Mouse (Mus musculus) cerebellum, postnatal 4 days (tissue): ENCODE results near the gene Rpl6.
"Not testable (repeated sequence)": the region's sequence is repeated elsewhere in the genome, so short reads cannot be mapped to it uniquely, and the experiment has no call there.

ENCODE experiments used
- DNase-seq, 2 experiments: peaks; one replicate each; pipeline ENCODE4 v3.0.0; 2022; ENCODE audit warnings: low spot score in 2 of 2, mixed read lengths in 1 of 2

The Rpl6 gene

GRCm38 (mm10) chr5:121196764-121197163 is 7.5 kb upstream of the Rpl6 start:
- no peak for DNase-seq

DNA sequence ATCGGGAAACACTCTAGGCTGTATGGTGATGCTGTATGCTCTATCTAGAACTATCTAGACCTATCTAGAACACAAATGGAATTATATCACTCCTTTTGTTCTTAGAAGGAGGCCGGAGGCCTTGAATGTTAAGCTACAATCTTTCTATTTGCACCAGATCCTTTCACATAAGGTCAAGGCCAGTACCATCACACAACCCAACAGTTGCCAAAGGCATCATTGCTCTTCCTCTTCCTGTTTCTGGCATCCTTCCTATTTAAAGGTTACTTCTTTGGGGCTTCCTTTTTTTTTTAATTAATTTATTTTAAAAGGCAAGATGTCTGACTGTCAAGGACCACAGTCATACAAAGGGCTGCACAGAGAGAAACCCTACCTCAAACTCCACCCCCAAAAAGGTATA is 6.9 kb upstream of the Rpl6 start:
- no peak for DNase-seq

GRCm38 (mm10) chr5:121198376-121198775 is 5.9 kb upstream of the Rpl6 start:
- no peak for DNase-seq

- DNase-seq = no peak
These were observed 2.5 kb upstream of the Rpl6 start for GRCm38 (mm10) chr5:121201739-121202138.

DNA sequence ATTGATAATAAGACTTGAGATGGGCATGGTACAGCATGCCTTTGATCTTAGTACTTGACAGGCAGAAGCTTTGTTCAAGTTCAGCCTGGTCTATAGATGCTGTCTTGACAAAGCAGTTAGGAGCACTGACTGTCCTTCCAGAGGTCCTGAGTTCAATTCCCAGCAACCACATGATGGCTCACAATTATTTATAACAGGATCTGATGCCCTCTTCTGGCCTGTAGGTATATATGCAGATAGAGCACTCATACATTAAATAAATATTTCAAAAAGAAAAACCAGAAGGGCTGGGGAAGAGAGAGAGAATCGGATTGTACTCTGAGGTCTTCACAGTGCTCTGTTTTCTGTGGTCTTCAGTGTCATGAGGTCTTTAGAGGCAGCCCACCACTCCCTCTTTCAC is 1.8 kb upstream of the Rpl6 start:
- DNase-seq = no peak

DNA sequence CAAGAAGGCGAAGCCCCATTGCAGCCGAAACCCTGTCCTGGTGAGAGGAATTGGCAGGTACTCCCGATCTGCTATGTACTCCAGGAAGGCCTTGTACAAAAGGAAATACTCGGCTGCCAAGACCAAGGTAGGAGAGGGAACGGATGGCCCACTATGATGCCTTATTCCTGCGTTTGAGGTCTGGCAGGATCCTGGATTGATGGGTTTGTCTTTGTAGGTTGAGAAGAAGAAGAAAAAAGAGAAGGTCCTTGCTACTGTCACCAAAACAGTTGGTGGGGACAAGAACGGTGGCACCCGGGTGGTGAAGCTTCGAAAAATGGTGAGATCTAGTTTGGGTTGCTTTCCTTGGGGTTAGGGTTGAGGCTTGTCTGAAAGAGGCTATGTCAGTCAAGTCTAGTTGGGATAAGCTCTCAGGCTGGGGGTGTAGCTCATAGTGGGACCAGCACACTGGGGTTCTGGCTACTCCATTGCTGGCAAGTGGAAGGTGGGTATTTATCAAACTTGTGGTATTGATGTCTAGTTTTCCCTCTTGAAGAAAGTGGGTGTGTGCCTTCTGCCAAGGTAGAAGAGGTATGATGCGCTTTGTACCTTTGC is 1.4 kb downstream of the Rpl6 start:
- not testable (repeated sequence) for DNase-seq

GRCm38 (mm10) chr5:121206540-121206939 is 2.3 kb downstream of the Rpl6 start:
- DNase-seq = no peak

DNA sequence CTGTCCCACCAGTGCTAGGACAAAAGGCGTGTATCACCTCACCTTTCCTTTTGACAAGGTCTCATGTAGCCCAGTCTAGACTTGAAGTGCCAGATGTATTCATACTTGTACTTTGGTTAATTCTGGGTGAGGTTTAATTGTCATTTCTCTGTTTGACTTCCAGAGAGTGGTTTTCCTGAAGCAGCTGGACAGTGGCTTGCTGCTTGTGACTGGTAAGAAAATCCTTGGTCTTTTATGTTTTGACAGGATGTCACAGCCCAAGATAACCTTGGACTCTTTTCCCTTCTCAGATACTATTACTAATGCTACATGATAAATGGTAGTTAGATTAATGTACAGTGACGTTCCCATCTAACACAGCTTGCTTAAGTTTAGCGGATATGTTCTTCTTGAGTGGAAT is 2.7 kb downstream of the Rpl6 start:
- no peak for DNase-seq

GRCm38 (mm10) chr5:121209755-121210600 is 5.7 kb downstream of the Rpl6 start:
- DNase-seq = no peak

- no peak for DNase-seq
These were observed 6.3 kb downstream of the Rpl6 start for GRCm38 (mm10) chr5:121210601-121210924.

GRCm38 (mm10) chr5:121212108-121212507 is 7.8 kb downstream of the Rpl6 start:
- no peak for DNase-seq

- no peak for DNase-seq
These were observed 10.4 kb downstream of the Rpl6 start for GRCm38 (mm10) chr5:121214707-121215106.

DNA sequence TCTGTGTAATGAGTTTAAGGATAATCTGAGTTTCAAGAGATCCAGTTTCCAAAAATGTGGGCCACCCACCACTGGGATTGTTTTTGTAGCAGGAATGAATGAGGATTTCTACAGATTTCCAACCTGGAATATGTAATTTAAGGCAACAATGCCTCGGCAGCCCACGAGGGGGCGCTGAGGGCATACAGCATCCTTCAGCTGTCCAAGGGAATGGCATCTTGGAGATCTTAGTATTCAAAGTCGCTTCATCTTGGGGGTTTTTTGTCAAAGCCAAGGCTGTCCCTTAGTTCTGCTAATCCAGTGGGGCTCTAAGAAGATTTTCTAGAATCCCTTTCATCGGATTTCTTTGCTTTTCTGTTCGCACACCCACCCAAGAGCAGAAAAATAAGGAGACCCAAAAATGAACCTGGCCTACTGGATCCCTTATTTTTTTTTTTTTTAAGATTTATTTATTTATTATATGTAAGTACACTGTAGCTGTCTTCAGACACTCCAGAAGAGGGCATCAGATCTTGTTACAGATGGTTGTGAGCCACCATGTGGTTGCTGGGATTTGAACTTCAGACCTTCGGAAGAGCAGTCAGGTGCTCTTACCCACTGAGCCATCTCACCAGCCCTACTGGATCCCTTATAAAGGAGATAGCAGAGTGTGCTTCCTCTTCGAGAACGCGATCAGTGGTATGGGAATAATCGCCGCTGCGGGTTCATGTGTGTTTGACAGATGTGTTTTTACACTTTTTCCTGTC is 11.3 kb downstream of the Rpl6 start:
- peak; percentile 68 to 79 for DNase-seq

GRCm38 (mm10) chr5:121216126-121216446 is 11.8 kb downstream of the Rpl6 start:
- DNase-seq = no peak

DNA sequence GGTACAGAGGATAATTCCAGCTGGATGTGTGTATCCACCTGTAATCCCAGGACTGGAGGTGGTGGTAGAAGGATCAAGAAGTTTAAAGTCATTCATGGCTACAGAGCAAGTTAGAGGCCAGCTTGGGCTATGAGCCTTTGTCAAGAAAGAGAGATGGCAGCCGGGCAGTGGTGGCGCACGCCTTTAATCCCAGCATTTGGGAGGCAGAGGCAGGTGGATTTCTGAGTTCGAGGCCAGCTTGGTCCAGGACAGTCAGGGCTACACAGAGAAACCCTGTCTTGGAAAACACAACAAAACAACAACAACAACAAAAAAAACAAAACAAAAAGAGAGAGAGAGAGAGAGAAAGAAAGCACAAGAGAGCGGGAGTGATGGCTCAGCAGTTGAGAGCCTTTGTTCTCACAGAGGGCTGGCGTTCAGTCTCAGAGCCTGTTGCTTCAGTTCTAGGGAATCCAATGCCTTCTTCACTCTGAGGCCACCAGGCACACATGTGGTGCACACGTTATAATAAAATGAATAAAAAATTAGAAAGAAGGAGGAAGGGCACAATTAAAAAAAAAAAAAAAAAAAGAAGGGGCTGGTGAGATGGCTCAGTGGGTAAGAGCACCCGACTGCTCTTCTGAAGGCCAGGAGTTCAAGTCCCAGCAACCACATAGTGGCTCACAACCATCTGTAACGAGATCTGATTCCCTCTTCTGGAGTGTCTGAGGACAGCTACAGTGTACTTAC is 12.5 kb downstream of the Rpl6 start:
- not testable (repeated sequence) for DNase-seq

- no peak for DNase-seq
These were observed 13.0 kb downstream of the Rpl6 start for GRCm38 (mm10) chr5:121217313-121217634.

DNA sequence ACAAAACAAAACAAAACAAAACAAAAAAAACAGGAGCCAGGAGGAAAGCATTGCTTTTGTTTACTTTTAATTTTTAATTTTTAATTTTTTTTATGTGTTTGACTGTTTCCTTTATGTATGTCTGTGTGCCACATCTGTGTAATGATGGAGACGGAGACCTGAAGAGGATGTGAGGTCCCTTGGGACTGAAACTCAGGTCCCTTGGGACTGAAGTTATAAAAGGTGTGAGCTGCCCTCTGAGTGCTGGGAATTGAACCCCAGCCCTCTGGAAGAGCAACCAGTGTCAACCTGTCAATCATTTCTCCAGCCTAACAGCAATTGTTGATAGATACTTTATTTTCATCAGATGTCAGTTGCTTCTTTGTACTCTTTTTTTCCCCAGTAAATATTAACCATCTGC is 14.9 kb downstream of the Rpl6 start:
- no peak for DNase-seq

DNA sequence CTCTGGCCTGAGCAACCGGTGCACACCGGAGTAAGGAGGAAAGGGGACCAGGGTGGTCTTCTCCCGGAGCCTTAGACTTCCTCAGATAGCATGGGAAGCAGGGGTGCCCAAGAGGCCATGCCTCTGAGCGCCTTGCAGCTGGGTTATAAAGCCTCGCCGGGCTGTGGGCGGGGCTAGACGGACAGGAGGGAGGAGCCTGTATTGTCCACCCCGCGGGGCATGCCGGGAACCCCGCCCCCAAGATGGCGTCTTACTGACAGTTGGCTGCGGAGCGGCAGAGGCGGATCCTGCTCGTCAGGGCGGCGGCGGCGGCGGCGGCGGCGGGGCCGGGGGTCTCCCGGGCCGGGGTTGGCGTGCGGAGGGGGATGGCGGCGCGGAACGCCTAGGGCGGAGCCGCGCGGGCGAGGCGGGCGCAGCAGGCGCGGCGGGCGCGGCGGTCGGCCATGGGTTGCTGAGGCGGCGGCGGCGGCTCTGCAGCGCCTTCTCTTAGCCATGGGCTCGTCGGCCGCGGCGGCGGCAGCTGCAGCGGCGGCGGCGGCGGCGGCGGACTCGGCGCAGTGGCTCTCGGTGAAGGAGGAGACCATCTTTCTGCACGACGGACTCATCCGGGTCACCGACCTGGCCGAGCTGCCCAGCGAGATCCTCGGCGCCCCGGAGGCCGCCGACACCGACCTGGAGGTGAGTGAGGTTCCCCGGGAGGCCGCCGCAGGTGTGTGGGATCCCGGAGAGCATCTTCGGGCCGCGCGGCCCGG is 15.9 kb downstream of the Rpl6 start, which contains the start of gene Hectd4:
Hectd4 (plus strand) TSS at position 240 of the 752 bp plus-strand sequence.
- peak; percentile 94 to 98 for DNase-seq

DNA sequence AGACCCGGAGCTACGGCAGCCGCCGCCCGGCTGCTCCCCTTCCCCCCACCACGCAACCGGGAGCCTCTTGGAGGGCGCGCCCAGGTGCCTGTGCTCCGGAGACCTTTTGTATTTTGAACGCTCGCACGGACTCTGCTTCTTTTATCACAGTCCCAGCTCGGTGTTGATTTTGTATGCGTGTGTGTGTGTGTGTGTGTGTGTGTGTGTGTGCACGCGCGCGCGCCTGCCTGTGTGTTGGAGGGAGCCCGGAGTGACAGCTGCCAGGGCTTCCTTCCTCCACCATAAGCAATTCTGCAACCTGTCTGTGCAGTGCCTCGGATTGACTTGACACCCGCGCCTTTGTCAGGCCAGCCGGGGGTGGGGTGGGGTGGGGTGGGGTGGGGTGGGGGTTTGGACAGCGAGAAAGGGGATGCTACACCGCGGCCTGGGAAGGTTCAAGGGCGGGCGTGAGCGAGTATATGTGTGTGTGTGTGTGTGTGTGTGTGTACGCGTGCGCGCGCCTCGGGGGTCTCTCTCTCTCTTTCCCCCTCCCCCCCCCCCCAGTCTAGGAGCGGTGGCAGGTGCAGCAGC is 16.5 kb downstream of the Rpl6 start:
- DNase-seq = peak in 1 of 2 experiments; percentile 18

DNA sequence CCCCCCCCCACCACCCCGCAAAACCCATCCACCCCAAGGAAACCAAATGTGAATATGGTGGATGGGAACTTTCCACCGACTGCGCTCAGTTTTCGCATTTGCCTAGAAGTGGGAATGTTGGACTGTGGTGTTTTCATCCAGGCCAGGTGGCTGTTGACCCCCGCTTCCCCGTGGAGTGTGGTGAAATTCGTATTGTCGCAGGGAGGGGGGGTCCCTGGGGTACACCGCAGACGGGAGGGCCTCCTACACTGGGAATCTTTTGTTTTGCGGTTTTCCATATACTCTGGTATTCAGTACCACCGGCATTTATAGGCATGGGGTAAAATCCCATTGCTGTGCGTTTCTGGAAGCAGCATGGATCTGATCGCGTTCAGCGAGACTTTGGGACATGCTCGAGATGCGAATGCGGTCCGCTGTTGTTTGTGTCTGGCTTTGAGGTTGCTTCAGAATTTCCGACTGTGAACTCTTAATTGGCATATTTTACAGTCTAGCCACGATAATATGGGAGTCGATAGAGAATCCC is 17.1 kb downstream of the Rpl6 start:
- DNase-seq = no peak

DNA sequence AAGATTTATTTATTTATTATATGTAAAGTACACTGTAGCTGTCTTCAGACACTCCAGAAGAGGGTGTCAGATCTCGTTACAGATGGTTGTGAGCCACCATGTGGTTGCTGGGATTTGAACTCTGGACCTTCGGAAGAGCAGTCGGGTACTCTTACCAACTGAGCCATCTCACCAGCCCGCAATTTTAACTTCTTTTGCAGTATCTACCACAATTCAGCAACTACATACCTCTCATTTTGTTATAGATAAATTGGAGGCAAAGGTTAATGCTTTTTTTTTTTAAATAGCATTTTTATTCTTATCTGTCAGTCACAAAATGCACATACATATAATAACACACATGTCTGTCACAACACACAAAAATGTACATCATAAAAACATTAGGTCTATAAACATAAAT is 19.7 kb downstream of the Rpl6 start:
- not testable (repeated sequence) for DNase-seq
